Mouse (Mus musculus): Measurements from ENCODE around the gene Gabrg2. TPM values are rescaled to one million over a fixed set of nuclear protein-coding genes. Genes with fewer than 3 reads are reported as not detected.
A peak's percentile ranks its signal among the peaks of the same experiment; 100 is the strongest.

Gene Gabrg2
- total RNA-seq (2021) = not detected

DNA sequence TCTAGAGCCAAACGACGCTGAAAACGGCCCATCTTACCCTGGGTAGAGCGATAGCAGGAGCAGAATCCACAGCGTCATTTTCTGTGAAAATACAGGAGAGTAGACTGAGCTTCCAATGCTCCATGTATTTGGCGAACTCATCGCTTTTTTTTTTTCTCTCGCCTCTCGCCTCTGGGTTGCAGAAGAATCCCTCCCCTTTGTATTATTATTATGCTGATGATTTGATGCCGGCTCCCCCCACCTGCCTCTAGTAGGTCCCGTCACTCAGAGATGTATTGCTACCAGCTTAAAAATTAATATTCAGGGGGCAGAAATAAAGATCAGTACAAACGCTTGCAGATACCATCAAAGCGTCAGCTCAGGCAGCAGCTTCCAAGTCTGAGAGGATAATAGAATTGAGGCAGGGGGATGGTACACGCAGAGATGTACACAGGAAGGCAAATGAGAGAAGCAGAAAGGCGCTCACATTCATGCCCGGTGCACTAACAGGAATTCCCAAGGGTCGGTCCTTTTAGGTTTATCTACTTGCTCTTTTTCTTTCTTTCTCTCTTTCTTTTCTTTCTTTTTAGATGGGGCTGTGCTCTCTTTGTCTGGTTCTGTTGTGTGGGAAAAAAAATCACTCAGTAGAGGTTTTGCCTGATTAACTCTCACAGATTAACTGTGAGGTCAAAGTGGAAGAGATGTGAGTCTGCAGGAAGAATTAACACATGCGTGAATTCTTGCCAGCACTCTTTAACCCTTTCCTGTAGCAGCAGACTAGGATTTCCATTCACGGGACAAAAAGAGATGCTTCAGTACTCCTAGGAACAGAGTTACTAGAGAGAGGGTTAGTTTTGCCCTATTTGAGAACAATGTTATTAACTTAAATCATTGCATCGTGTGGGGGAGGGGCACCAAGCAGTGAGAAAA lies at the start of gene Gabrg2:
Gene Gabrg2, minus strand, starts transcription at position 668 of the 909 bp plus-strand sequence.
- DNase-seq = no peak

DNA sequence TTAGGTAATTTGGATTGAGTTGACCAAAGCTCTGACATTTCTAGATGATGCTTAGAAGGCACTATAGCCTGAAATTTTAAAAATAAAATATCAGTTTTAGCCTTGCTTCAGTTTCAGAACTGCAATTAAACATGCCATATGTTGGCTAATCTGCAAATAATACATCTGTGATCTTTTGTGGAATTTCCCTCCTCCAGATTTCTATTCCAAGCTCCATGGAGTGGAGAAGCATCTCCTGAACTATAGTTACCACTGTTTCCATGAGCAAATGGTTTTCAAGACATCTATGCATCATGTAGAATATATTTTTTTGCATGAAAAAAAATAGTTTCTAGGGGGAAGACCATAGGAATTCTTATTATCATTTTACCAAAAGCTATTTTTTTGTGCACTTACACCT lies 47.5 kb upstream of the Gabrg2 start:
- DNase-seq = no peak

- DNase-seq = peak; percentile 83
Observed at GRCm38 (mm10) chr11:41999468-41999881, 1.2 kb downstream of the Gabrg2 start.

DNA sequence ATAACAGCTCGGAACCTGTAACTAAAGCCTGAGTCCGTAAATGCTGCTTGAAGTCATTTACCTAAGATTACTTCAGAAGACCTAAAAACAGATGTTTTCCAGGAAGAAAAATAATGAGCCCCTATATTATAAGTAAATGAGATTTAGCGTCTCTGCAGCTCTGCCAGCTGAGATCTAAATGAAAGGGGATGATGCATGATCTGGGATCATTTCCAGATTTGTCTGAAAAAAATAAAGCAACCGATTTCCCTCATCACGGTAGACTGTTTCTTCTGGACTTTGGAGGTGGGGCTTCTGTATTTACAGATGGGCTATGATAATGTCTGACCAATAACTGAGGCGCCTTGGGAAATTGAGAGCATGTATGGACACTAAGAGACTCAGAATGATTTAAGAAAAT lies 20.5 kb downstream of the Gabrg2 start:
- DNase-seq = no peak

- DNase-seq = no peak
Observed at GRCm38 (mm10) chr11:41968595-41968994, 32.1 kb downstream of the Gabrg2 start.

DNA sequence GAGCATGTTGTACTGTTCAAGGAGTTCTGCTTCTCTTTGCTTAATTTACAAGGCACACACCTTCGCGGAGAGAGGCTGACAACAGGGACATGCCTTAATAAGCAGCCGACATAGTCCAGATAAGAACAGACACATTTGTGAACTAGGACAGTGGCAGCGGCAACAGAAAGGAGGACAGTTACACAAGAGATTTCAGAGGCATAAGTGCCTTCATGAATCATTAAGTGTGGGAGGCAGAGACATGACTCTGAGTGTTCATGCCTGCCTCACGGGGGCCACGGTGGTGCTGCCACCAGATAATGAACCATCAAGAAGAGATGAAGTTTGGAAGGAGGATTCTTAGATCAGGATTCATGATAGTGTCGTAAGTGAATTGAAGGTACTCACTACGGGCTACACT lies 38.0 kb downstream of the Gabrg2 start:
- DNase-seq = no peak

- DNase-seq = no peak
Observed at GRCm38 (mm10) chr11:41953550-41953949, 47.1 kb downstream of the Gabrg2 start.

DNA sequence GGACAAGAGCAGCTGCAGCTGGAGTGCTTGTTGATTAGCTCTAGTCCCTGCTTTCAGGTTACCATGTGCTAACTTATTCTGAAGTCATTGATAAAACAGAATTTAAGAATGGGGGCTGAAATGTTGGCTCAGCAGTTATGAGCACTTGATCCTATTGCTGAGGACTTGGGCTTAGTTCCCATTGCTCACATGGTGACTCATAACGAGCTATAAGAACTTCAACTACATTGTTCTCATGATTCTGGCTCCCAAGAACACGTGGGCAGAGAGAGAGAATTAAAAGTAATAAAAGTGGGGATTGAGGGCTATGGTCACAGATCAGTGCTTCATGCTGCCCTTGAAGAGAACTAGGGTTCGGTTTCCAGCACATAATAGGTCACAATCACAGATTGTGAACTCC lies 48.8 kb downstream of the Gabrg2 start:
- no peak for DNase-seq

- no peak for DNase-seq
Observed at GRCm38 (mm10) chr11:41945471-41945870, 55.2 kb downstream of the Gabrg2 start.

GRCm38 (mm10) chr11:41937979-41938378 lies 62.7 kb downstream of the Gabrg2 start:
- no peak for DNase-seq

- DNase-seq = no peak
Observed at GRCm38 (mm10) chr11:41918864-41919263, 81.8 kb downstream of the Gabrg2 start.

GRCm38 (mm10) chr11:41914066-41914465 lies 86.6 kb downstream of the Gabrg2 start:
- no peak for DNase-seq

GRCm38 (mm10) chr11:41903661-41904060 lies 97.0 kb downstream of the Gabrg2 start:
- peak; percentile 12 for DNase-seq

Other genes starting within 250 kb of the Gabrg2 start
- gene Gabra1, start 182.1 kb upstream of the Gabrg2 start, total RNA-seq (2021) = under 1 TPM; 0.14 to 0.70 TPM

Measured in heart, postnatal 4 days (tissue).